Comparison of ENCODE assay signal across 30 mouse cellular contexts in the genomic region with DNA sequence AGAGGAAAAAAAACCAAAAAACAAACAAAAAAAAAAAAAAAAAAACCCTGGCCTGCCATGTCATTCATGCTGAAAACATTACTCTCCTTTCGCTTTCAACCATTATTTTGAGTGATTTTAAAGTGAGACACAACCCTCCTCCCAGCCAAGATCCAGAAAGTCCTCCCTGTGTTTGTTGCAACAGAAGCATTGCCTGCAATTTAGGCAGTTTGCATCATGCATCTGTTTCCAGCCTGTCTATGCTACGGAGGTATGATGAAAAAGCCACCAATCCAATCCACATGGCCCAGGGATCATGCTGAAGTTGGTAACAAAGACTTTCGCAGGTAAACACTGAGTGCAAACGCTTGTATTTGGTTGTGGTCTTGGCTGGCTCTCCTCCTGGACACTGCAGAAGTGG.
"Had no signal": no experiment of that assay in that cellular context is flagged by ENCODE, and none has a peak within 500 bp of the region (broad histone marks: within the 10 kb centered on the region; RNA-seq: fewer than 3 reads in every experiment).

No protein-coding gene starts in this region.

- H3K36me3 ChIP-seq: liver, embryonic 12.5 days; liver, embryonic 13.5 days; liver, embryonic 15.5 days; lung, embryonic 15.5 days; midbrain, embryonic 15.5 days had no signal

- H3K4me2 ChIP-seq: limb, embryonic 12.5 days; limb, embryonic 13.5 days; limb, embryonic 15.5 days; liver, embryonic 11.5 days; liver, embryonic 12.5 days; liver, embryonic 13.5 days; liver, embryonic 15.5 days; lung, embryonic 14.5 days; lung, embryonic 15.5 days; midbrain, embryonic 11.5 days; midbrain, embryonic 12.5 days; midbrain, embryonic 13.5 days; midbrain, embryonic 15.5 days; neural tube, embryonic 12.5 days had no signal

- H3K27me3 ChIP-seq: limb, embryonic 12.5 days; limb, embryonic 13.5 days; limb, embryonic 15.5 days; liver, embryonic 12.5 days; liver, embryonic 13.5 days; liver, embryonic 15.5 days; lung, embryonic 15.5 days; megakaryocyte, embryonic 14.5 days; midbrain, embryonic 12.5 days; midbrain, embryonic 13.5 days; midbrain, embryonic 15.5 days; neural tube, embryonic 12.5 days had no signal

- H3K9me3 ChIP-seq: limb, embryonic 15.5 days; liver, embryonic 13.5 days; liver, embryonic 15.5 days; lung, embryonic 15.5 days; megakaryocyte, embryonic 14.5 days; midbrain, embryonic 15.5 days had no signal

- H3K4me1 ChIP-seq: limb, embryonic 10.5 days; limb, embryonic 12.5 days; limb, embryonic 13.5 days; limb, embryonic 15.5 days; liver, embryonic 12.5 days; liver, embryonic 13.5 days; liver, embryonic 15.5 days; lung, embryonic 15.5 days; megakaryocyte, embryonic 14.5 days; midbrain, embryonic 12.5 days; midbrain, embryonic 13.5 days; midbrain, embryonic 15.5 days; neural tube, embryonic 12.5 days had no signal

- H3K4me3 ChIP-seq: limb, embryonic 10.5 days; limb, embryonic 12.5 days; limb, embryonic 13.5 days; limb, embryonic 15.5 days; liver, embryonic 12.5 days; liver, embryonic 13.5 days; liver, embryonic 15.5 days; lung, embryonic 15.5 days; megakaryocyte, embryonic 14.5 days; midbrain, embryonic 10.5 days; midbrain, embryonic 12.5 days; midbrain, embryonic 13.5 days; midbrain, embryonic 15.5 days; neural tube, embryonic 12.5 days had no signal

- H3K27ac ChIP-seq: limb, embryonic 10.5 days; limb, embryonic 12.5 days; limb, embryonic 13.5 days; limb, embryonic 15.5 days; liver, embryonic 12.5 days; liver, embryonic 13.5 days; liver, embryonic 14.5 days; liver, embryonic 15.5 days; lung, embryonic 15.5 days; macrophage; midbrain, embryonic 10.5 days; midbrain, embryonic 12.5 days; midbrain, embryonic 13.5 days; midbrain, embryonic 15.5 days; neural tube, embryonic 12.5 days had no signal

- ATAC-seq: liver, embryonic 12.5 days; liver, postnatal 0 days; lung, postnatal 0 days; midbrain, embryonic 13.5 days; midbrain, embryonic 15.5 days had no signal

- H3K9ac ChIP-seq: limb, embryonic 12.5 days; limb, embryonic 13.5 days; limb, embryonic 15.5 days; liver, embryonic 12.5 days; liver, embryonic 13.5 days; liver, embryonic 14.5 days; liver, embryonic 15.5 days; liver, postnatal 0 days; lung, embryonic 14.5 days; lung, embryonic 15.5 days; midbrain, embryonic 12.5 days; midbrain, embryonic 13.5 days; midbrain, embryonic 15.5 days; neural tube, embryonic 12.5 days had no signal

- DNase-seq: left cerebral cortex, postnatal 4 days; liver; liver, embryonic 13.5 days; liver, postnatal 0 days; lung, adult 18-20 months; lung, adult 2 months; lung, embryonic 14.5 days; lung, postnatal 10 days; lung, postnatal 14 days; lung, postnatal 36 days; lung, postnatal 4 days; midbrain, embryonic 14.5 days had no signal
